Mouse (Mus musculus): ENCODE results near the gene Exosc3.
A peak's percentile ranks its signal among the peaks of the same experiment; 100 is the strongest.
"Not testable (repeated sequence)": the region's sequence is repeated elsewhere in the genome, so short reads cannot be mapped to it uniquely, and the experiment has no call there.

The Exosc3 gene

GRCm38 (mm10) chr4:45342286-45343155, at the start of gene Exosc3:
TSS of gene Exosc3 (minus strand) at chr4:45342732.
- DNase-seq = peak; percentile 70

GRCm38 (mm10) chr4:45392099-45392498, 49.6 kb upstream of the Exosc3 start:
- no peak for DNase-seq

GRCm38 (mm10) chr4:45387296-45387695, 44.8 kb upstream of the Exosc3 start:
- not testable (repeated sequence) for DNase-seq

- DNase-seq = not testable (repeated sequence)
These were observed 39.6 kb upstream of the Exosc3 start for GRCm38 (mm10) chr4:45382133-45382532.

GRCm38 (mm10) chr4:45380903-45381580, 38.5 kb upstream of the Exosc3 start:
- DNase-seq = peak; percentile 40

GRCm38 (mm10) chr4:45376573-45376972, 34.0 kb upstream of the Exosc3 start:
- DNase-seq = peak; percentile 47

- DNase-seq = peak; percentile 56
These were observed 32.3 kb upstream of the Exosc3 start for GRCm38 (mm10) chr4:45374879-45375278.

GRCm38 (mm10) chr4:45371261-45371660, 28.7 kb upstream of the Exosc3 start:
- DNase-seq = no peak

- no peak for DNase-seq
These were observed 14.1 kb upstream of the Exosc3 start for GRCm38 (mm10) chr4:45356653-45357052.

GRCm38 (mm10) chr4:45341669-45342249, 773 bp downstream of the Exosc3 start, which contains the start of gene Dcaf10:
TSS of gene Dcaf10 (plus strand) at chr4:45342101.
- peak; percentile 95 for DNase-seq

GRCm38 (mm10) chr4:45341226-45341625, 1.3 kb downstream of the Exosc3 start:
- no peak for DNase-seq

GRCm38 (mm10) chr4:45332466-45332865, 10.1 kb downstream of the Exosc3 start:
- no peak for DNase-seq

GRCm38 (mm10) chr4:45331139-45331538, 11.4 kb downstream of the Exosc3 start:
- no peak for DNase-seq

GRCm38 (mm10) chr4:45320159-45320816, 22.2 kb downstream of the Exosc3 start:
- DNase-seq = peak; percentile 90

GRCm38 (mm10) chr4:45311056-45311455, 31.5 kb downstream of the Exosc3 start:
- DNase-seq = no peak

- DNase-seq = no peak
These were observed 33.9 kb downstream of the Exosc3 start for GRCm38 (mm10) chr4:45308606-45309005.

- peak; percentile 20 for DNase-seq
These were observed 34.5 kb downstream of the Exosc3 start for GRCm38 (mm10) chr4:45308046-45308445.

- no peak for DNase-seq
These were observed 37.0 kb downstream of the Exosc3 start for GRCm38 (mm10) chr4:45305536-45305935.

- DNase-seq = peak; percentile 83
These were observed 45.6 kb downstream of the Exosc3 start, which contains the start of gene Trmt10b for GRCm38 (mm10) chr4:45296662-45297564. TSS of gene Trmt10b (plus strand) at chr4:45297127.

- no peak for DNase-seq
These were observed 54.6 kb downstream of the Exosc3 start for GRCm38 (mm10) chr4:45287906-45288305.

- no peak for DNase-seq
These were observed 56.2 kb downstream of the Exosc3 start for GRCm38 (mm10) chr4:45286318-45286717.
